Mouse (Mus musculus): Measurements from ENCODE around the gene Neurog2.

The Neurog2 gene

GRCm38 (mm10) chr3:127633080-127634032 is at the start of gene Neurog2:
TSS of gene Neurog2 (plus strand) at chr3:127633135.
- no peak for DNase-seq (ENCODE audit: low spot score)

GRCm38 (mm10) chr3:127597136-127597535 is 35.8 kb upstream of the Neurog2 start:
- DNase-seq (ENCODE audit: low spot score) = no peak

GRCm38 (mm10) chr3:127608109-127608508 is 24.8 kb upstream of the Neurog2 start:
- DNase-seq (ENCODE audit: low spot score) = no peak

- peak; percentile 60 for DNase-seq (ENCODE audit: low spot score)
These were observed 7.6 kb upstream of the Neurog2 start for GRCm38 (mm10) chr3:127625296-127625695.

- no peak for DNase-seq (ENCODE audit: low spot score)
These were observed 7.1 kb upstream of the Neurog2 start for GRCm38 (mm10) chr3:127625701-127626399.

GRCm38 (mm10) chr3:127626524-127626923 is 6.4 kb upstream of the Neurog2 start:
- no peak for DNase-seq (ENCODE audit: low spot score)

- no peak for DNase-seq (ENCODE audit: low spot score)
These were observed 5.6 kb upstream of the Neurog2 start for GRCm38 (mm10) chr3:127627151-127627955.

- DNase-seq (ENCODE audit: low spot score) = no peak
These were observed 5.0 kb upstream of the Neurog2 start for GRCm38 (mm10) chr3:127627956-127628310.

- DNase-seq (ENCODE audit: low spot score) = no peak
These were observed 4.4 kb upstream of the Neurog2 start for GRCm38 (mm10) chr3:127628311-127629184.

- no peak for DNase-seq (ENCODE audit: low spot score)
These were observed 2.7 kb upstream of the Neurog2 start for GRCm38 (mm10) chr3:127630190-127630589.

- DNase-seq (ENCODE audit: low spot score) = no peak
These were observed 2.1 kb upstream of the Neurog2 start for GRCm38 (mm10) chr3:127630735-127631372.

- no peak for DNase-seq (ENCODE audit: low spot score)
These were observed 1.4 kb upstream of the Neurog2 start for GRCm38 (mm10) chr3:127631582-127631981.

GRCm38 (mm10) chr3:127632531-127632930 is 404 bp upstream of the Neurog2 start:
- DNase-seq (ENCODE audit: low spot score) = no peak

GRCm38 (mm10) chr3:127634101-127634983 is 1.4 kb downstream of the Neurog2 start:
- DNase-seq (ENCODE audit: low spot score) = peak; percentile 50

GRCm38 (mm10) chr3:127634984-127635349 is 2.0 kb downstream of the Neurog2 start:
- DNase-seq (ENCODE audit: low spot score) = no peak

GRCm38 (mm10) chr3:127639875-127640761 is 7.2 kb downstream of the Neurog2 start:
- no peak for DNase-seq (ENCODE audit: low spot score)

GRCm38 (mm10) chr3:127640762-127641700 is 8.1 kb downstream of the Neurog2 start:
- DNase-seq (ENCODE audit: low spot score) = no peak

- DNase-seq (ENCODE audit: low spot score) = no peak
These were observed 9.3 kb downstream of the Neurog2 start for GRCm38 (mm10) chr3:127642211-127642610.

Data from lung, postnatal 25 days (tissue).